Mouse (Mus musculus): Measurements from ENCODE around the gene 4930438A08Rik. TPM values are rescaled to one million over a fixed set of nuclear protein-coding genes. Genes with fewer than 3 reads are reported as not detected.
A peak's percentile ranks its signal among the peaks of the same experiment; 100 is the strongest.

The 4930438A08Rik gene
- total RNA-seq, 2 experiments from 2014 or later: not detected

DNA sequence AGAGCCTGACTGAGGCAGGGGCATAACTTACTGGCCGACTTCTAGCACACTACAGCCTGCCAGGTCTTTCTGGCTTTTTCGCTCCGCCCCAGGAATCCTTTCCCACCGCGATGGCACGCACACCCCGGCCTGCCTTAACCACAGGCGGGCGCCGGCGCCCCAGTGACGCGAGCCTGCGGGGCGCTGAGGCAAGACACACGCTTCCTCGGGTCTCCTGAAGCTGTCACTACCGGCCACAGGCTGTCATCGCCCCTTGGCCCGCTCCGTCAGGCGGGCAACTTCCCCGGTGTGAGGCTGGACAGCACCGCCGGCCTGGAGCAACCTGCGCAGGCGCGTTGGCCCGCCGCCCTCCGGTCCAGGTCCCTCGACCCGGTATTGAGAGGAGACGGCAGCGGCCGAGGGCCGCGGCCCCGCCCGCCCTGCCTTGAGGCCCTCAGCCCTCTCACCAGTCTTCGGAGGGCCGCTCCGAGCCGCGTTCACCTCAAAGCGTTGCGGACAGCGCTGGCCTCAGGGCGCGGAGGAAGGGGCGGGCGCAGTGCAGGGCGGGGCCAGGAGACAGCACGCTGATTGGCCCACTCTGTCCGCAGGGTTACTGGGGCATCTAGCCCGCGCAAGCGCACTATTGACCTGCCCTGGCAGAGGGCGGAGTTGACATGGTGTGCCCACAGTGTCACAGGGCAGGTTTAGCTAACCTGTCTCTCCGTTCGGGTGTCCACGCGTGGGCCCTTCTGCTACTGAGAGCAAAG lies 48.4 kb downstream of the 4930438A08Rik start:
- DNase-seq: peak; percentile 98
- intact Hi-C loops (cut with DNase I): no loop called here

DNA sequence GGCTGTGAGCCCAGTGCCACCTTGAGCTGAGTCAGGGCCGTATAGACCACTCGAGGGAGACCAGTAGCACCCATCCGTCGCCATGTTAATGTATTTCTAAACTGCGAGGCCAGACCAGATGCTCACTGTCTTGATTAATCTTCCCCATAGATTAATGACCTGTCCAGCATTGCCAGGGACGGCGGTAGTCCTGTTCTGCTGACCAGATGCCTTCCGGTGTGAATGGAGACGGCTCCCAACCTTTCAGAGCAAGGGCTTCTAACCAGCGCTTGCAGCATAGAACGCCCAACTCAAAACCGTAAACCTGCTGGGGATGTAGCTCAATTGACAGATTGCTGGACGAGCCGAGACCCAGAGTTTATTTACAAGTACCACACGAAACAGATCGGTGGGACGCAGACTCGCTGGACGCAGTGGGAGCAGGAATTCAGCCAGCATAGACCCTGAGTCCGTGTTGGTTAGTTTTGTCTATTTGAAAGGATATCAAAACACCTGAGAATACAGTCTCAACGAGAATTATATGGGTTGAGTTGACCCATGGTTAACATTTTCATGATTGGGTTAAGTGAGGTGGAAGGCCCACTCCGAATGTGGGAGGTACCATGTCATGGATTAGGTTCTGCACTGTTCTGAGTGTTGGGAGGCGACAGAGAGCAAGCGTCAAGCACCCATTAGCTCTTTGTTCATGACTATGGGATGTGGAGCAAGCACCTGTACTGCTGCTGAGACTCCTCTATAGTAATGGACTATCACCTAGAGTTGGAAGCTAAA lies 49.2 kb downstream of the 4930438A08Rik start:
- intact Hi-C loops (cut with DNase I): no loop called here
- peak in 1 of 2 experiments; percentile 23 for DNase-seq

DNA sequence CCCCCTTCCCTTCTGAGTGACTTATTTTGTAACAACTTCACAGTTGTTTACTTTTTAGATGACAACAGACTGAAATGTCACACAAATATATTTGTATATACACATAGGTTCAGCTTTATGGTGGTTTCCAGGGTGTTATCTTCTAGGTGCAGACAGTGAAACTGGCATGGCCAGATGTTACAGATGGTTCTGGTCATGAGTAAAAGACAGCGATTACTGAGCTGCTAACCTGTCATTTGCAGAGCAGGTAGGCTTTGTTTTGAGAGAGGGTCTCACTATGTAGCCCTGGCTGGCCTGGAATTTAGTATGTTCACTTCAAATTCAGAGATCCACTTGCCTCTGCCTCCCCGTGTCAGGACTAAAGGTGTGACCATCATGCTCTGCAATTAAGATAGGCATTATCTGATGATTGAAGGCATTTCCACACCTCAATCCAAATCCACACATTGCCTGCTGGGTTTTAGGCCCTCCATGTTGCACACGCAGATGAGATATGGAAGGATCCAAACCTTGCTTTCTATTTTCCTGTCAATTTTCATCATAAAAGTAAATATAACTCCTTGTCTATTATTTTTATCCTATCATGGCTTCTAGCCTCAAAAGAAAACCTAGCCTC lies 50.1 kb downstream of the 4930438A08Rik start:
- intact Hi-C loops (cut with DNase I): no loop called here
- DNase-seq: no peak

DNA sequence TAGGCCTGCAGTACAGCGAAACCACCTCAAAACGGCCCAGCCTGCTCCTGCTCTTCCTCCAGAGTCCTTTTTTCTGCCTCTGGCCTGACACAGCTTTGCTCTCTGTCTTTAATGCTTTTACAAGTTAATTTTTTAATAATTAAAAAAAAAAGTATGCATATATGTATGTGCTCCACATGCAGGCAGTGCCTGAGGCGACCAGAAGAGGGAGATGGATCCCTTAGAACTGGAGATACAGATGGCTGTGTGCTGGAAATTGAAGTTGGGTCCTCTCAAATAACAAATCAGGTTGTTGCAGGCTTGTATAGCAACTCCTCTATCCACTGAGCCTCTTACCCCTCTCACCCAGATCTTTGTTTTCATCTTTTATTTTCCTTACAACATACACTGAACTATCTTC lies 52.2 kb downstream of the 4930438A08Rik start:
- DNase-seq: no peak
- intact Hi-C loops (cut with DNase I): no loop called here

DNA sequence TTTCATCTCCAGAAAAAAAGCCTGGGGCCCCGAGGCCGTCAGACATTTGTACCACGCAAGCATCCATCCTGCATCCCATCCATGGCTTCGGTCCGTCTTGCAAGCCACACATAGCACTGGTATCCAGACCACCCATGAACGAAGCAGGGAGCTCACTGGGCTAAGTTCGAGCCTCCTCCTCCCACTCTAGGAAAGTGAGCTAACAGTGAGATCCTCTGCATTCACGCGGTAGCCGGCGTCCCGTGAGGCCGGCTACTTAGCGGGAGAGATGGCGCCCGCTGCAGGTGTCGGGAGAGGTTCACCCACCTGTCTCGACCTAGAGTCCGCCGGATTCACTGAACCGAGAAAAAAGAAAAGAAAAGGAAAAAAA lies 55.3 kb downstream of the 4930438A08Rik start:
- intact Hi-C loops (cut with DNase I): loop anchor here (2.0 kb wide), 1 partner anchor 27 kb away; no protein-coding TSS in a partner anchor
- DNase-seq: no peak

DNA sequence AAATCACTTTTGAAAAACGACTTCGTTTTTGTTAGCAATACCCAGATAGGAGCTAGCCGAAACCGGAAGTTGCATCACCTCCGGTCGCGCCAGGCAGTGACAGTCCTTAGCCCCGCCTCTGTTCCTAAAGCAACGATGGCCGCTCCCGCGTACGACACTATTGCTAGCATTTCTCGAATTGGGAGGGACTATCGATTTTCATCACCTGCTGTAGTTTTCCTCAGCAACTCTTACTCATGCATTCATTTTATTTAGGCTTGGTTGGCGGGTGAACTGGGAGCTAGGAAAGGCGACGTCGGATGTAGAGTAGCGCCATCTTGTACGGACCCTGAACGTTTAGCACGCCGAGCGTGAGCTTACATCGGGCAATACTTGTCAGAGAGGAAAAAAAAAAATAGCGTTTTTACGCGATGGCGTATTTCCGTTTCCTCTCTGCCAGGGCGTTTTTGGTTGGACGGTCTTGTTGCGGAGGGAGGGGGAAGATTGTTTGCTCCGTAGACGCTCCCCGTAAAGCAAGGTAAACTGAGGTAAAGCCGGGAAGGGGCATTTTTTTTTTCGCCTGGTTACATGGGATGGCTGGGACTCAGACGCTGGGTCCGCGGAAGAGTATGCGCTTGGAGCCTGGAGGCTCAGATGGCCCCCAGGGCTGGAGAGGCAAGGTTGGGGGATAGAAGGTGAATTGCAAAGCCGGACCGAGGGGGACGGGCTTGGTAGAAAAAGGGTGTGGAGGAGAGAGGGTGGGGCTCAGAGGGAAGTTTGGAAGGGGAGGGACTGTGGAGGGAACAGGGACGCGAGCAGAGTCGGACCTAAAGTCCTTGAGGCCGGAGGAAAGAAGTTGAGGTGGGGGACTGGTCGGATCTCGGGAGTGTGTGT lies 55.9 kb downstream of the 4930438A08Rik start, which contains the start of the genes Zfp672 and Sh3bp5l:
TSS of gene Zfp672 (minus strand) at position 64 of the 873 bp plus-strand sequence.
TSS of gene Sh3bp5l (plus strand) at position 449 of the 873 bp plus-strand sequence.
- intact Hi-C loops (cut with DNase I): loop anchor here (2.0 kb wide), 1 partner anchor 28 kb away; no protein-coding TSS in a partner anchor
- DNase-seq: peak; percentile 94

DNA sequence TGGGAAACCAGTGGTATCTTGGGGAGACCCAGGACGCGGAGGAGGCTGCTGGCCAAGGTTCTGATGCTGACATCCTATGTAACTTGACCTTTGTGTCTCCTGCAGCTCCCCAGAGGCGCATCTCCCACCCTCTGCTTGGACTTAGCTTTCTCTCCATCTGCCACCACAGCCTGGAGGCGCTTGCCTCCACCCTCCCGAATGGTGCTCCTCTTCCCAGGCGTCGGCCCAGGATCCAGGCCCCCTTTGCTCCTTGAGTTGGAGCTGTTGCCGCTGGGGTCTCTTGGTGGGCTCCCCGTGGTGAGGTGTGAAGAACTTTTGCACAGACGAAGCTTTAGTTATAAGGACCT lies 56.5 kb downstream of the 4930438A08Rik start:
- DNase-seq: no peak
- intact Hi-C loops (cut with DNase I): loop anchor here (2.0 kb wide), 1 partner anchor 28 kb away; no protein-coding TSS in a partner anchor

DNA sequence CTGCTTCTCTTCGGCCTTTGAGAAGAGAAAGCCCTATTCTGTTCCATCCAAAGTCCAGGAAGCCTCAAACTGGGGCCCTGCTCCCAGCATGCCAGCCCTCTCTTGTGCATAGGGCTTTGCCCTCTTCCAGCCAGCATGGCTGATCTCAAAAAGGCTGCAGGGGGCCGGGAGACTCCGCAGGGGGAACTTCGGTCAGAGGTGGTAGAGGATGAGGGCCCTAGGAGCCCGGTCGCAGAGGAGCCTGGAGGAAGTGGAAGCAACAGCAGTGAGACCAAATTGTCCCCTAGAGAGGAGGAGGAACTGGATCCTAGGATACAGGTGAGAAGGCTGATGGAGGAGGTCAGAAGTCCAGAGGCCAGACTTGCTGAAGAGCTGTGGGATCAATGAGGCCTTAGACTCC lies 56.9 kb downstream of the 4930438A08Rik start:
- intact Hi-C loops (cut with DNase I): loop anchor here (2.0 kb wide), 1 partner anchor 29 kb away; no protein-coding TSS in a partner anchor
- DNase-seq: no peak

DNA sequence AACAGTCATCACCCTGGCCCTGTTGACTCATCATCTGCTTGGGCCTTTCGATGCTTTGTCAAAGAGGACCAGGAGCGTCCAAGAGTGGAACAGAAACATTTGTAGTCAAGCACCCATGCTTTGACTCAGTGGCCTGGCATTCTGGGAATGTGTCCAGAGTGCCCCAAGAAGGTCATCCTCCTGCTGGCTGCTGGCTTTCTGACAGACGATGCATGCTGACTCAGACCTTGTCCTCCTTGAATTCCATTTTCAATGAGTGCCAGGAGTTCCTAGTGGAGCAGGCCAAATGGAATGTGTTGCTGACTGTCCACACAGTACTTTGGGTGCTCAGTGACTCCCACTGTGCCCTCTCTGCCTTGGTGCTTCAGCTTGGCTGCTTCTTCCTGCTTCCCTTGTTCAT lies 60.1 kb downstream of the 4930438A08Rik start:
- DNase-seq: peak; percentile 74 to 80
- intact Hi-C loops (cut with DNase I): no loop called here

Other genes starting within 250 kb of the 4930438A08Rik start
- gene Gm12248, start 181.7 kb upstream of the 4930438A08Rik start, total RNA-seq (2021): not detected
- 10 to 100 TPM; 42.6 to 46.9 TPM for gene Cnot8, start 170.6 kb upstream of the 4930438A08Rik start, total RNA-seq (2021)
- gene Gemin5, start 106.3 kb upstream of the 4930438A08Rik start, total RNA-seq (2021): 10 to 100 TPM; 10.2 to 11.9 TPM
- 10 to 100 TPM; 49.5 to 54.2 TPM for gene Mrpl22, start 103.1 kb upstream of the 4930438A08Rik start, total RNA-seq (2021)
- gene Igtp, start 75.2 kb upstream of the 4930438A08Rik start, total RNA-seq (2021): 1 to 10 TPM; 3.1 to 5.1 TPM
- 1 to 10 TPM; 5.1 to 7.4 TPM for gene Irgm2, start 75.2 kb upstream of the 4930438A08Rik start, total RNA-seq (2021)
- 1 to 10 TPM; 4.5 TPM for gene Zfp692, start 32.3 kb downstream of the 4930438A08Rik start, total RNA-seq (2021)
- 10 to 100 TPM; 48.5 to 51.4 TPM for gene Zfp672, start 55.5 kb downstream of the 4930438A08Rik start, total RNA-seq (2021)
- gene Sh3bp5l, start 55.9 kb downstream of the 4930438A08Rik start, total RNA-seq (2021): 10 to 100 TPM; 44.3 to 44.8 TPM
- gene Lypd8, start 104.2 kb downstream of the 4930438A08Rik start, total RNA-seq (2021): under 1 TPM in 1 of 2 experiments, not detected in 1; 0.22 TPM
- gene 1810065E05Rik, start 146.3 kb downstream of the 4930438A08Rik start, total RNA-seq (2021): not detected
- not detected for gene Gm12253, start 157.8 kb downstream of the 4930438A08Rik start, total RNA-seq (2021)
- not detected for gene Lypd9, start 178.1 kb downstream of the 4930438A08Rik start, total RNA-seq (2021)
- not detected for gene Olfr30, start 187.5 kb downstream of the 4930438A08Rik start, total RNA-seq (2021)
- not detected for gene Olfr332, start 217.8 kb downstream of the 4930438A08Rik start, total RNA-seq (2021)
- not detected for gene Olfr331, start 227.8 kb downstream of the 4930438A08Rik start, total RNA-seq (2021)